Mouse (Mus musculus) embryonic facial prominence, embryonic 11.5 days (tissue): ENCODE results near the gene Dlgap1. TPM values are rescaled to one million over a fixed set of nuclear protein-coding genes. Genes with fewer than 3 reads are reported as not detected.

Experiments used
- ATAC-seq: fragments of 200-750 bp; cut with Nextera tagmentation; replicated peaks from 2 replicates; pipeline ENCODE4 v1.8.0; 2017; ENCODE audit warnings: low read depth; ENCODE audit not compliant: insufficient number of reproducible peaks, low FRiP score, low TSS enrichment
- DNase-seq: peaks from one replicate; pipeline ENCODE4 v3.0.0-alpha.2; 2015; ENCODE audit warnings: low spot score
- H3K27ac ChIP-seq: fragments of 300-500 bp; sonication (generic); replicated peaks from 2 replicates; pipeline ENCODE4 v1.5.1; 2014; ENCODE audit warnings: mild to moderate bottlenecking, low read depth, low read length, control low read depth
- H3K27me3 ChIP-seq: fragments of 300-500 bp; sonication (generic); 2 replicates; pipeline ENCODE4 v1.6.1; 2014; ENCODE audit warnings: mild to moderate bottlenecking, low read length, moderate library complexity, mixed read lengths; ENCODE audit not compliant: control insufficient read depth, insufficient read depth
- H3K36me3 ChIP-seq: fragments of 300-500 bp; sonication (generic); replicated peaks from 2 replicates; pipeline ENCODE4 v1.6.1; 2014; ENCODE audit warnings: low read depth, mild to moderate bottlenecking, low read length, moderate library complexity, mixed read lengths; ENCODE audit not compliant: control insufficient read depth, insufficient read depth
- H3K4me1 ChIP-seq: fragments of 300-500 bp; sonication (generic); 2 replicates; pipeline ENCODE4 v1.6.1; 2014; ENCODE audit warnings: low read length, mixed read lengths; ENCODE audit not compliant: control insufficient read depth, insufficient read depth
- H3K4me2 ChIP-seq: fragments of 300-500 bp; sonication (generic); 2 replicates; pipeline ENCODE4 v1.6.1; 2014; ENCODE audit warnings: low read depth, mild to moderate bottlenecking, control low read depth, low read length, moderate library complexity
- H3K4me3 ChIP-seq: fragments of 300-500 bp; sonication (generic); 2 replicates; pipeline ENCODE4 v1.5.1; 2014; ENCODE audit warnings: low read depth, low read length, control low read depth
- H3K9ac ChIP-seq: fragments of 300-500 bp; sonication (generic); replicated peaks from 2 replicates; pipeline ENCODE4 v1.6.1; 2014; ENCODE audit warnings: mild to moderate bottlenecking, control low read depth, low read length
- H3K9me3 ChIP-seq: fragments of 300-500 bp; sonication (generic); replicated peaks from 2 replicates; pipeline ENCODE4 v1.6.1; 2016; ENCODE audit warnings: mild to moderate bottlenecking, low read length, inconsistent platforms, mixed read lengths; ENCODE audit not compliant: control insufficient read depth
- WGBS: fragments of 180-500 bp; shearing (Covaris S2); extraction: QIAGEN DNeasy Blood & Tissue Kit; methylation state at CpG from one replicate; pipeline ENCODE4 v1.1.7; 2014; 5-methylcytosine and 5-hydroxymethylcytosine counted together
- polyA plus RNA-seq: library from polyadenylated mRNA; unstranded; fragments of >200 nt; fragmentation: Nextera tagmentation; extraction: Ambion mirVana; gene quantifications from 2 replicates; pipeline ENCODE4 v1.2.1, GENCODE M21; 2014

Gene Dlgap1
- polyA plus RNA-seq, 1 experiment from 2014 or later: 2.4 TPM

GRCm38 (mm10) chr17:70414202-70414601, 445.3 kb downstream of the Dlgap1 start:
- no peak overlapping the region for H3K4me3 ChIP-seq
- H3K9me3 ChIP-seq: no peaks in the 10 kb centered on the region
- no peaks in the 10 kb centered on the region for H3K36me3 ChIP-seq
- 88% methylated on average over 3 of the region's 3 CpGs for WGBS
- DNase-seq (no peak), ATAC-seq (no peak)
- no peak overlapping the region for H3K4me2 ChIP-seq
- H3K27ac ChIP-seq: no peak overlapping the region
- no peaks in the 10 kb centered on the region for H3K27me3 ChIP-seq
- H3K4me1 ChIP-seq: no peaks in the 10 kb centered on the region
- no peak overlapping the region for H3K9ac ChIP-seq

- Histone ChIP-seq H3K27me3 (no peaks in the 10 kb centered on the region), H3K4me2 (no peak overlapping the region), H3K4me1 (no peaks in the 10 kb centered on the region), H3K36me3 (no peaks in the 10 kb centered on the region), H3K9me3 (no peaks in the 10 kb centered on the region), H3K27ac (no peak overlapping the region), H3K4me3 (no peak overlapping the region), H3K9ac (no peak overlapping the region)
- ATAC-seq: no peak
- WGBS: 87% methylated on average over 9 of the region's 9 CpGs
- DNase-seq: no peak
Observed at GRCm38 (mm10) chr17:70427866-70428265, 459.0 kb downstream of the Dlgap1 start.

DNA sequence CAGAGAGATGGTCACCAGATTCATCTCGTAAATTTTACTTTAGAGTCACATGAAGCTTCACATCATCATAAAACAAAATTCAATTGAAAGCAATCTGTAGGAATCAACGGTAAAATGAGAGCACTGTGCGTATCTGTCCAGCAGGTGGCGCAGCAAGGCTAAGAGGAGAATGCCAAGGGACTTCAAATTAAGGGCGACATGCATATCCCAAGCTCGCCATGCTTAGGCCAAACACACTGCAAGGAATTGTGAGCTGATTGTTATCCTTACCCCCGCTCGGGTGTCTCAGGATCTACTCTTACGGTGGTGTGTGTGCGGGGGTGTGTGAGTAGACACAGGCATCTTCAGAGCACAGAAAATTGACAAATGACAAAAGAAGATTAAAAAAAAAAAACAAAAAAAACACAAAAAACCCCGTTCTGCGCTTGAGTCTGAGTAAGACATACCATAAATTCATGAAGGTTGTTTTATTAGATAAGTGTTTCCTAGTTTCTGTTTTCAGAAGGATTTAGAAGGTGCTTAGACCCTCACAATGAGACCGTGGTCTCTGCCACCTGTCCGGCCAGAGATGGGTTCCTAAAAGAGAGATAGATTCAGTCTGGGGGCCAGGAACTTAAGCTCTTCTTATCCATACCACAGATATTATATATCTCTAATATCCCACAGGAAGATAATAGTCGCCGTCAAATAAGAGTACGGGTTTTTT, 461.0 kb downstream of the Dlgap1 start:
- 15% methylated on average over 17 of the region's 17 CpGs for WGBS
- H3K27me3 ChIP-seq: no peaks in the 10 kb centered on the region

GRCm38 (mm10) chr17:70430452-70430787, 461.5 kb downstream of the Dlgap1 start:
- 23% methylated on average over 5 of the region's 5 CpGs for WGBS
- no peak overlapping the region for H3K4me2 ChIP-seq
- peak; percentile 76 for DNase-seq
- H3K9ac ChIP-seq: no peak overlapping the region
- no peaks in the 10 kb centered on the region for H3K36me3 ChIP-seq
- no peak overlapping the region for H3K27ac ChIP-seq
- no peak overlapping the region for H3K4me3 ChIP-seq
- no peaks in the 10 kb centered on the region for H3K9me3 ChIP-seq
- no peaks in the 10 kb centered on the region for H3K27me3 ChIP-seq
- no peak for ATAC-seq
- no peaks in the 10 kb centered on the region for H3K4me1 ChIP-seq

More for the DNA sequence above, 461.0 kb downstream of the Dlgap1 start:
- Histone ChIP-seq H3K4me2 (peak overlapping the region; percentile 8), H3K36me3 (no peaks in the 10 kb centered on the region), H3K4me3 (no peak overlapping the region), H3K4me1 (no peaks in the 10 kb centered on the region), H3K9ac (no peak overlapping the region), H3K9me3 (no peaks in the 10 kb centered on the region), H3K27ac (no peak overlapping the region)
- ATAC-seq: peak; percentile 56; the same call in 1 of the 2 replicates
- peak; percentile 90 for DNase-seq

GRCm38 (mm10) chr17:70432834-70433233, 464.0 kb downstream of the Dlgap1 start:
- WGBS: 73% methylated on average over 5 of the region's 5 CpGs
- Histone ChIP-seq H3K36me3 (no peaks in the 10 kb centered on the region), H3K9ac (no peak overlapping the region), H3K4me1 (no peaks in the 10 kb centered on the region), H3K4me2 (no peak overlapping the region), H3K27ac (no peak overlapping the region), H3K4me3 (no peak overlapping the region), H3K27me3 (no peaks in the 10 kb centered on the region), H3K9me3 (no peaks in the 10 kb centered on the region)
- DNase-seq (no peak), ATAC-seq (no peak)

DNA sequence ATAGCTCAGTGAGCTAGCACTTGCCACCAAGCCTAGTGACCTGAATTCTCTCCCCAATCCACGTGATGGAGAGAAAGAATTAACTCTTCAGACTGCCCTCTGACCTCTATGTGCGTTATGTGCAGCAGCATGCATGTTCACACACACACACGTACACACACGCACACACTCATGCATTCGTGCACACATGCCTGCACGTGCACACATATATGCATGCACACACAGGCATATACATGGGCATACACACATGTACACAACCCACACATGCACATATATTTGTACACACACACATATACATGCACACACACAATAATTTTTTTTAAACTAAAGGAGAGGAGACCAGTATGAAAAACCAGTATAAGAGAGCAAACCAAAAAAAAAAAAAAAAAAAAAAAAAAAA, 465.7 kb downstream of the Dlgap1 start:
- Histone ChIP-seq H3K4me3 (no peak overlapping the region), H3K27me3 (no peaks in the 10 kb centered on the region), H3K9me3 (no peaks in the 10 kb centered on the region), H3K36me3 (no peaks in the 10 kb centered on the region), H3K9ac (no peak overlapping the region), H3K4me1 (no peaks in the 10 kb centered on the region), H3K27ac (no peak overlapping the region), H3K4me2 (no peak overlapping the region)
- DNase-seq: no peak
- 83% methylated on average over 6 of the region's 6 CpGs for WGBS
- ATAC-seq: no peak

- DNase-seq: no peak
- Histone ChIP-seq H3K9ac (no peak overlapping the region), H3K4me3 (no peak overlapping the region), H3K4me2 (no peak overlapping the region), H3K9me3 (no peaks in the 10 kb centered on the region), H3K27me3 (no peaks in the 10 kb centered on the region), H3K27ac (no peak overlapping the region), H3K4me1 (no peaks in the 10 kb centered on the region), H3K36me3 (no peaks in the 10 kb centered on the region)
- ATAC-seq: no peak
- 92% methylated on average over 6 of the region's 6 CpGs for WGBS
Observed at GRCm38 (mm10) chr17:70435612-70436011, 466.7 kb downstream of the Dlgap1 start.

DNA sequence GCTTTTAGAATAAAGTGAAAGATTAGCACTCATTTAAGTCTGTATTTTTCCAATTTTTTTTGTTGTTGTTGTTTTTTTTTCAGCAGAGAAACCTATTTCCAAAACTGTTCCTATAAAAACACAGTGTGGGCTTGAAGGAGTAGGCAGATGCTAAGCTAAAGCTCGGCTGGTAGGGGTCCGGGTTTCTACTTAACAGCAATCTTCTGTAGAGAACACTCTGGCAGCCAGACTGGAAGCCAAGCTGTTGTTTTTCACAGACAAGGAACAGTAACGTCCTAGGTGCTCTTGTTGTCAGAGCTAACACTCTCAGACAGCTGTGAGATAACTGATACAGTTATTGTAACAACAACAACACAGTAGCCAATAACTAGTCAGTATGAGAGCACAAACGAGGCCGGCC, 468.4 kb downstream of the Dlgap1 start:
- ATAC-seq (no peak), DNase-seq (no peak)
- 75% methylated on average over 5 of the region's 5 CpGs for WGBS
- no peaks in the 10 kb centered on the region for H3K9me3 ChIP-seq
- no peaks in the 10 kb centered on the region for H3K27me3 ChIP-seq
- no peak overlapping the region for H3K4me3 ChIP-seq
- no peaks in the 10 kb centered on the region for H3K36me3 ChIP-seq
- no peak overlapping the region for H3K4me2 ChIP-seq
- no peaks in the 10 kb centered on the region for H3K4me1 ChIP-seq
- no peak overlapping the region for H3K9ac ChIP-seq
- H3K27ac ChIP-seq: no peak overlapping the region
